Mouse (Mus musculus): ENCODE measurements around the gene Gnas.

- TF ChIP-seq CTCF (IDR thresholded peaks at IDR 0.05; ENCODE audit: control insufficient read depth, insufficient read depth, insufficient replicate concordance, low read depth, low read length) (no peak), POLR2A (IDR thresholded peaks at IDR 0.05; ENCODE audit: control insufficient read depth, low read depth, low read length) (no peak)
Observed at GRCm38 (mm10) chr2:174366571-174366970, 82.5 kb downstream of the Gnas start.
